Mouse (Mus musculus): ENCODE results near the gene Ccdc60. TPM values are rescaled to one million over a fixed set of nuclear protein-coding genes. Genes with fewer than 3 reads are reported as not detected.
"Not testable (repeated sequence)": the region's sequence is repeated elsewhere in the genome, so short reads cannot be mapped to it uniquely, and the experiment has no call there.

The Ccdc60 gene
- total RNA-seq, 1 experiment from 2014 or later, result not detected

- no peak for DNase-seq
Observed at GRCm38 (mm10) chr5:116192693-116193092, 96.1 kb downstream of the Ccdc60 start.

- DNase-seq, result no peak
Observed at GRCm38 (mm10) chr5:116191596-116191995, 97.2 kb downstream of the Ccdc60 start.

GRCm38 (mm10) chr5:116189818-116190217 is 99.0 kb downstream of the Ccdc60 start:
- no peak for DNase-seq

- DNase-seq, result no peak
Observed at GRCm38 (mm10) chr5:116180594-116180993, 108.2 kb downstream of the Ccdc60 start.

- no peak for DNase-seq
Observed at GRCm38 (mm10) chr5:116171721-116172120, 117.1 kb downstream of the Ccdc60 start.

- no peak for DNase-seq
Observed at GRCm38 (mm10) chr5:116166965-116167364, 121.8 kb downstream of the Ccdc60 start.

- DNase-seq, result no peak
Observed at GRCm38 (mm10) chr5:116165203-116165888, 123.4 kb downstream of the Ccdc60 start.

- DNase-seq, result no peak
Observed at GRCm38 (mm10) chr5:116154811-116155210, 134.0 kb downstream of the Ccdc60 start.

GRCm38 (mm10) chr5:116146446-116146845 is 142.3 kb downstream of the Ccdc60 start:
- DNase-seq, result not testable (repeated sequence)

GRCm38 (mm10) chr5:116144711-116145110 is 144.1 kb downstream of the Ccdc60 start:
- no peak for DNase-seq

- no peak for DNase-seq
Observed at GRCm38 (mm10) chr5:116140682-116141081, 148.1 kb downstream of the Ccdc60 start.

- peak; percentile 59 for DNase-seq
Observed at GRCm38 (mm10) chr5:116123344-116123743, 165.4 kb downstream of the Ccdc60 start.

- peak; percentile 42 for DNase-seq
Observed at GRCm38 (mm10) chr5:116116567-116116966, 172.2 kb downstream of the Ccdc60 start.

GRCm38 (mm10) chr5:116116110-116116509 is 172.7 kb downstream of the Ccdc60 start:
- no peak for DNase-seq

- no peak for DNase-seq
Observed at GRCm38 (mm10) chr5:116115071-116115834, 173.5 kb downstream of the Ccdc60 start.

GRCm38 (mm10) chr5:116108651-116109050 is 180.1 kb downstream of the Ccdc60 start:
- no peak for DNase-seq

GRCm38 (mm10) chr5:116084231-116084630 is 204.6 kb downstream of the Ccdc60 start:
- DNase-seq, result no peak

- no peak for DNase-seq
Observed at GRCm38 (mm10) chr5:116083081-116083480, 205.7 kb downstream of the Ccdc60 start, which contains the start of gene Tmem233. Gene Tmem233 (minus strand): TSS chr5:116083244.

- no peak for DNase-seq
Observed at GRCm38 (mm10) chr5:116082241-116082900, 206.4 kb downstream of the Ccdc60 start.

GRCm38 (mm10) chr5:116081616-116082015 is 207.2 kb downstream of the Ccdc60 start:
- DNase-seq, result no peak

GRCm38 (mm10) chr5:116080736-116081135 is 208.0 kb downstream of the Ccdc60 start:
- no peak for DNase-seq

All from adrenal gland, postnatal 25 days (tissue).